Mouse (Mus musculus) left cerebral cortex, adult 8-10 months (tissue): ENCODE measurements around the gene Ezh2. TPM values are rescaled to one million over a fixed set of nuclear protein-coding genes. Genes with fewer than 3 reads are reported as not detected.
"Not testable (repeated sequence)": the region's sequence is repeated elsewhere in the genome, so short reads cannot be mapped to it uniquely, and the experiment has no call there.

Experiments
- DNase-seq, 2 experiments: peaks; one replicate each; pipeline ENCODE4 v3.0.0; 2022; ENCODE audit warnings: low spot score in 2 of 2
- total RNA-seq, 4 experiments: library from RNA; stranded (reverse); gene quantifications; 2 replicates each; pipeline ENCODE4 v1.2.4; 2022

Ezh2 gene
- 10 to 100 TPM; 13.4 to 16.8 (median 15.1) TPM for total RNA-seq

DNA sequence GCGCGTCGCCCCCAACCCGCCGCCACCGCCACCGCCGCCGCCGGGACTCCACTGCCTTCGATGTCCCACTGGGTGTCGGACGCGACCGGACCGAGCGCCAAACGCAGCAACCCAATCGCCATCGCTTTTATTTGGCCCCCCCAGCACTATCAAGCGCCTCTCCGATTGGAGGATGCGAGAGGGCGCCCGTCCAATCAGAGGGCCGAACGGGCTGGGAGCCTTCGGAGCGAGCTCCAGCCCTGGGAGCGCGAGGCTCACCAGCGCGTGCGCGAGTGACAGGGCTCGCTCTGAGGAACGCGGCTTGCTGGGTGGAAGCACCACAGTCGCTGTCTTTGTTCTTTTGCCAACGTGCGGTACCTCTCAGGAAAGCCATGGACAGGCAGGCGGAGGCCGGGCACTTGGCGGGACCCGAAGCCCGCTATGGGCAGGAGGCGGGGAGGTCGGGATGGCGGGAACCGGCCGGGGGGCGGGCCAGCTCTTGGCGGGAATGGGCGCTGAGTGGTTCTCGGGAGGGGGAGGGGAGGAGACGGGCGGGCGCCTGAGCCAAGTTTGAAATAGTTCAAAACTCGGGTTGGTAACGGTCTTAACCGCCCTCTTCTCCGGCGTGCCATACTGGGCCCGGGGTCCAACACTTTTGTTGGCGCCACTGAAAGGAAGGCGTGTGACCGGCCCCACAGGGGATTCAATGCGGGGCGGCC, at the start of gene Ezh2:
Gene Ezh2, minus strand, starts transcription at position 416 of the 698 bp plus-strand sequence.
- DNase-seq, result peak; percentile 90 to 94

DNA sequence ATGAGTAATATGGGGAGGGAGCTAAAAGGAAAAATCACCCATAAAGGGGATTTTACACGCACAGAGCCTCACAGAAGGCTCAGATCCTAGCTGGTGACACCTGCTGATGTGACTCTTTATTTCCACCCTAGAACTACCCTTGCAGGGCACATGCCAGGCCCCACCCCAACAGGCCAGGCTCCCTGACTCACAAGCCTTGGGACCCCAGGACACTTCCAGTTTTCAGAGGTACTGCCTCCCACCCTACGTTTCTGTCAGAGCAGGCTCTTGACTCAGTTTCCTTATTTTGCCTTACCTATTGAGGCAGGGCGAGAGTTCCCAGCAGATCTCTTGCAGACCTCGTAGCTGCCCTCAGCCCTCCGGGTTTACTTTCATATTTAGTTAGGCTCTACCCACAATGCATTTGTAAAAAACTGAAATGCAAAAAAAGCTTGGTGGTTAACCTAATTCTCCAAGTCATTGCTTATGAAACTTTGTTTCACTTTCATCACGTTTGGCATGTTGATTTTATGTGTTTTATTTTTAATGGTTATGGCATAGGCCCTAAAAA, 41.5 kb upstream of the Ezh2 start:
- no peak for DNase-seq

DNA sequence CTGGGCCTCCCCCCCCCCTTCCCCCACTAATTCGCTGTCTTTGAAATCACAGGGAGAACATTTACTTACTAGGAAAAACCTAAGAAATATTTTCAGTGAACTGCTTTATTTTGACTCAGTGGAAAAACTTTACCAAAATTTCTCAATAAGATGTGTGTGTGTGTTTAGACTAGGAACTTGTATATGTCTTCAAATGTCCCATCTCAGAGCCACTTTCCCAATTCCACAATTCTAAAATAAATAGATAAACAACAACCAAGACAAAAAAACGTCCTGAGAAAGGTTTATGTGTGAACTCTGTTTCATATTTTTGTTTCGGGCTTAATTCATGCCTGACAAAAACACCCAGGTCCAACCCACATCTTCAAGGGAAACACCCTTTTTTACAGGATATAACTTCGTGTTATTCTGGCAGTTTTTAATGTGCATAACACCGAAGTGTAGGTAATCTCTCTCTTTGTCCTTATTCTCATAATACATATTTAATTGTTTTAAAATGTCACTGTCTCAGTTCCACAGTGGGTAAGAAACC, 40.9 kb upstream of the Ezh2 start:
- DNase-seq, result no peak

DNA sequence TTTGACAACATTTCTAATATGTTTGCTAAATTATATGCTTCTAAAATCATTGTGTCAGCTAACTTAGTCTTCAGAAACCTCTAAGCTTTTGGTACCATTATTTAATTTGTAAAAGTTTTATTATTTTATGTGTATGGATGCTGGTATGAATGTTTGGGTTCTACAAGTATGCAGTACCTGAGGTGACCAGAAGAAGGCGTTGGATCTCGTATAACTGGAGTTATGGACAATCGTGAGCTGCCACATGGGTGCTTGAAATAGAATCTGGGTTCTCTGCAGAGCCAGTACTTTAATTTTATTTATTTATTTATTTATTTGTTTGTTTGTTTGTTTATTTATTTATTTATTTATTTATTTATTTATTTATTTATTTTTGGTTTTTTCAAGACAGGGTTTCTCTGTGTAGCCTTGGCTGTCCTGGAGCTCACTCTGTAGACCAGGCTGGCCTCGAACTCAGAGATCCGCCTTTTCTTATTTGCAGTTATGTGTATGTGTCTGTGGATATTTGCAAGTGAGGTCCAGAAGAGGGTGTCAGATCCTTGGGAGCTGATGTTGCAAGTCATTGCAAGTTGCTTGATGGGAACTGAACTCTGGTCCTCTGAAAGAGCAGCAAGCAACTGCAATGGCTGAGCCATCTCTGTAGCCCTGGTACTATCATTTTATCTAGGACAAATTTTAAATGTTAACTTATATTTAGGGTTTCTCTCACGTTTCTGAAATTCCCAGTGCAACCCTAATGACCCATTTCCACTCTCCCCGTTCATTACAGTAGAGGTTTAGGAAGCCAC, 40.3 kb upstream of the Ezh2 start:
- no peak for DNase-seq

DNA sequence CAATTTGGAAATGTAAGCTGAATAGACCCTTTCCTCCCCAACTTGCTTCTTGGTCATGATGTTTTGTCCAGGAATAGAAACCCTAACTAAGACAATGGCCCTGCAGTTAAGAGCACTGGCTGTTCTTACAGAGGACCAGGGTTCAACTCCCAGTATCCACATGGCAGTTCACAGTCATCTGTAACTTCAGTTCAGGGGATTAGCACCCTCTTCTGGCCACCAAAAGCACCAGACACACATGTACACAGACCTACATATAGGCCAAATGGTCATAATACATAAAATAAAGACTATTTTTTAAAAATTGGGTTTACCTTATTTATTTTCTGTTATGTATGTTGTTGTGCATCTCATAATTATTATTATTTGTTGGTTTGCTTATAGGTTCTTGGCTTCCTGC, 38.3 kb upstream of the Ezh2 start:
- no peak for DNase-seq

DNA sequence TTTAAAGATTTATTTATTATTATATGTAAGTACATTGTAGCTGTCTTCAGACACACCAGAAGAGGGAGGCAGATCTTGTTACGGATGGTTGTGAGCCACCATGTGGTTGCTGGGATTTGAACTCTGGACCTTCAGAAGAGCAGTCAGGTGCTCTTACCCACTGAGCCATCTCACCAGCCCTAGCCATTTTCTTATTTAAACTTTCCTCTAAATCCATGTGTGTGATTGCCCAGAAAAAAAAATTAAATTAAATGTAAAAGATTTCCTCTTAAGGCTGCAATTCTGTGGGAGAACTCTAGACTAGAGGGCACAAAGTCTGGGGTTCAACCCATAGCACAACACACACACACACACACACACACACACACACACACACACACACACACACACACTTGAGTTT, 34.9 kb upstream of the Ezh2 start:
- DNase-seq, result not testable (repeated sequence)

DNA sequence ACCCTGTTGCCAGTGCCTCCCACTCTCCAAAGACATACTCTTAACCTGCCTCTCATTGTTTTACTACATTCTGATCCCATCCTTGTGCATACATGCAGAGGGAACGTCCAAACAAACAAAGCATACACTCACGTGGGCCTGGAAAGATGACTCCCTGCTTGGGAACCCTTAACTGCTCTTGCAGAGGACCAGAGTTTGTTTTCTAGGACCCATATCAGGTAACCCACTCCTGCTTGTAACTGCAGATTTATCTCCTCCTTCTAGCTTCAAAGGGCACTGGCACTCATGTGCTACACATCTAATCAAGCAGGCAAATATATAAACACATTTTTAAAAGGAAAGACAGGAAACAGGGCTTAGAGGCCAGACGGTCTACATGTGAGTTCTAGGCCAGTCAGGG, 32.8 kb upstream of the Ezh2 start:
- DNase-seq, result no peak

DNA sequence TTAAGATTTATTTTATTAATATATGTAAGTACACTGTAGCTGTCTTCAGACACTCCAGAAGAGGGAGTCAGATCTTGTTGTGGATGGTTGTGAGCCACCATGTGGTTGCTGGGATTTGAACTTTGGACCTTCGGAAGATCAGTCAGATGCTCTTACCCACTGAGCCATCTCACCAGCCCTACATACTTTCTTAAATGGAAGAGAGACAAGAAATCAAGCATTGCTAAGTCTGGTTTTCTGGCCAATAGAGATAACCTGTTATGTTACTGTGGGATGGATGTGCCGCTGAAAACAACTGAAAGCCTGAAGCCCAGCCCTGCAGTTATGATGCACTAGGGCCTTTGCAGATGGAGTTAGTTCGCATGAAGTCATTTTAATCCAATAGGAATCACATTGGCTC, 31.8 kb upstream of the Ezh2 start:
- not testable (repeated sequence) for DNase-seq

DNA sequence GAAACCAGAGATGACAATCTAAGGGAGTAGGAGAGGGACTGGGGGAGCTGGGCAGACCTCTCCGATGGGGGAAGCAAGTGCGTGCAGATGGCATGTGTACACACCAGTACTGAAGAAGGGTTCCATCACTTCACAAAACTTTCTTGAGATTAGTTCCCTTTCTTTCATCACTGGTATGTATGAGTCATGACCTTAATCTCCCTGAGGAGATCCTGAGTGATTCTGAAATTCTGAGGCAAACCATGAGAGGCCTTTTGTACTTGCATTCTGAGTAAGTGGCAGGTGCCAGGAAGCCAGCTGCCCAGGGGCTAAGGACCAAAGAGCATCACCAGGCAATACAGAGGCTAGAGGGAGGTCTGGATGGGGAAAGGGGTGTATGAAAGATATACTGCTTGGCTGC, 25.9 kb upstream of the Ezh2 start:
- no peak for DNase-seq

DNA sequence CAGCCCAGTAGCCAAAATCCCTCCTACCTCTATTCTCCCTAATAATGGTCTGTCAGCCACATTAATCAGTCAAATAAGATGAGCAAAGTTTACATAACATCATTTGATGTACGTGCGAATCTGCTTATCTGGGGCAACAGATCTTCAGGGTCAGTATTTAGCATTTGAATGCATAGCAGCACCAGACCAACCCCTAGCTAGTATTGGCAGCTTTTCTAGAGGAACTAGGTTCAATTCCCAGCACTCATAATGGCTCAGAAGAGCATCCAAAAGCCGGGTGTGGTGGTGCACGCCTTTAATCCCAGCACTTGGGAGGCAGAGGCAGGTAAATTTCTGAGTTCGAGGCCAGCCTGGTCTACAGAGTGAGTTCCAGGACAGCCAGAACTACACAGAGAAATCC, 13.2 kb upstream of the Ezh2 start:
- not testable (repeated sequence) for DNase-seq

DNA sequence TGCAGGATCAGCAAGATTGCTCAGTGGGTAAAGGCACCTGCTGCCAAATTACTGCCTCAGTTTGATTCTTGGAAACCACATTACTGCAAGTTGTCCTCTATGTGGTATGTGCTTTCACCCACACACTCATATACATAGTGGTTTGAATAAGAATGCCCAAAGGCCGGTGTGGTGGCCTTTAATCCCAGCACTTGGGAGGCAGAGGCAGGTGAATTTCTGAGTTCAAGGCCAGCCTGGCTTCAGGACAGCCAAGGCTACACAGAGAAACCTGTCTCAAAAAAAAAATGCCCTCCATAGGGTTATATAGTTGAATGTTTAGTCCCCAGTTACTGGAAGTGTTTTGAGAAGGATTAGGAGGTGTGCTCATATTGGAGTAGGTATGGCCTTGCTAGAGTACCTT, 6.8 kb upstream of the Ezh2 start:
- DNase-seq, result no peak

DNA sequence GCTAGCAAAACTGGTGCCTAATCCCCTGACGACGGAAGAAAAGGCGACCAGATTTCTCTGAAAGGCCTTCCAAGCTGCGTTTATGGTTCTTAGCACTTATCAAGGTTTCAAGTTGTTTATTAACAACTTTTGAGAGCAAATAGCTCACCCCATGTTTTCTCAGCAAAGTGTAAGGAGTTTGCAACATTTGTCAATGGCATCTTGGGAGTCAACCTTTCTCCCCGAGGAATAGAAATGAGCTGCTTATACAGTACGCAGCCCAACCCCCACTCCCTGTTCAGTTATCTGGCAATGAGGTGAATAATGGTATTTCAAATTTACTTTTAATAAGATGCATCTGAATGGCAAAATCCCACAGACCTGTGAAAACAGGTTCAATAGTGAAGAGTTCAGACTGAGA, 555 bp upstream of the Ezh2 start:
- no peak for DNase-seq

DNA sequence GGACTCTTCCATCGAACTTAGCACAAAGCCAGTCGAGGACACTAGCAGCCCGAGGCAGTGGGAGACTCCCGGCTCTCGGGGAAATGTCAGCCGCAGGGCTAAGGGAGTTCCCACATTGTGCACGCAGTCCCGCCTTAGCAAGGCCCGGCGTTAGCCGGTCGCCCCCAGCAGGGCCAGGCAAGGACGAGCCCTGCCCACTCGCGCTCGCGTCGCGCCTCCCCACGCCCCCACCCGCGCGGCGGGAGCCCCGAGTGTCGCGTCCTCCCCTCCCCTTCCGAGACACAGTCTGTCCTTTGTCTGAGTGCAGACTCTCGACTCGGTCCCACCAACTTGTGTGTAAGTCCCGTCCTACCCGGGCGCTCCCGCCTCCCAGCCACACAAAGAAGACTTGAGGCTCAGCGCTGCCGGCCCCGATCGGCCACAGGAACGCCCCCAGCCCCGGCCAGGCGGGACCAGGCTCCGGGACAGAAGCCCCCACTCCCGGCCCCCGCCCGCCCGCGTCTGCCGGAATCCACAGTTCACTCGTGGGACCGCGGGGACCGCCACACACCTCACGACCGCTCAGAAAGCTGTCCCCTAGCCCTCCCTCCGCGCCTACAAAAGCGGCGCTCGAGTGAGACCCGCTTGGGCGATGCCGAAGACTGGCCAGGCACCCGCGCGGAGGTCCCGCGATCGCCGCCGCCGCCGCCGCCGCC, 853 bp downstream of the Ezh2 start:
- peak; percentile 40 to 52 for DNase-seq

DNA sequence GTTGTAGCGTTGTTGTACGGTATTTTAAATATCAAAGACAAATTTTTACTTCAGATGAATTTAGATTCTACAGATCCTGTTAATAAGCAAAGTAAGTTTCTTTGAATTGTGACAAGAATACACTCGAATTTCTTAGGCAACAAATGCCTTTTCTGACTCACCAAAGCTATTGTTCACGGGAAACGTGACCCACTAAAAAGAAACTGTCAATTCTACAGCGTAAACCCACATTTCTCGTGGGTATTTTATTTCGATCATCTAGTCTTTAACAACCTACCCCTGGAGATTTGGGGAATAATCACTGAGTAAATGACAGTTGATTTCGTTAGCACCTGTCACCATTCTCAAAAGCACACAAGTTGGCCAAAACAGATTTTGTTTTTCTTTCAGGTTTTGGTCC, 1.6 kb downstream of the Ezh2 start:
- DNase-seq, result peak in 1 of 2 experiments; percentile 1

DNA sequence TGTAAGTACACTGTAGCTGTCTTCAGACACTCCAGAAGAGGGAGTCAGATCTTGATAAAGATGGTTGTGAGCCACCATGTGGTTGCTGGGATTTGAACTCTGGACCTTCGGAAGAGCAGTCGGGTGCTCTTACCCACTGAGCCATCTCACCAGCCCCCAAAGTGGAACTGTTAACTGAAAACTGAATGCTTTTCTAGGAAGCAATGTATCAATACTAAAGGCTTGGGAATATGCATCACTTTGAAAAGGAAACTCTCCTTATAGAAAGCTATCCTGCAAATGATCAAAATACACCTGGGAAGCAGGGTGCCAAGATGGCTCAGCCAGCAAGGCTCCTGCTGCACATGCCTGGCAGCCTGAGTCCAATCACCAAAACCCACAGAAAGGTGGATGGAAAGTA, 7.8 kb downstream of the Ezh2 start:
- DNase-seq, result not testable (repeated sequence)

DNA sequence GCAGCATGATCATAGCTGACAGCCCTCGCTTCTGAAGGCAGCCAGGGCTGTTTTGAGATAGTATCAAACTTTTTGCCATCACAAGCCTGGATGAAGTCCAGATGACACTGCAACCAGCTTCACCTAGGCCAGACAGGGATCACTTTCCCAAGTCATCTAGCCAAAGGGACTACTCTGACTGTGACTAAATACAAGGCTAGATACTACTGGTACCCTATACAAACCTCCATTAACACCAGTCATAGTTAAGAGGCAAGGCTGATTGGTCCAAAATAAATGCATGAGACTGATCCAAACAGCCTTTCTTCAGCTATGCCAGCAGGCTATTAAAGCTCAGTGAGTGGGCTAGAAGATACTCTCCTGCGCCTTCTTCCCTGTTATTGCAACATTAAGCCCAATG, 22.3 kb downstream of the Ezh2 start:
- no peak for DNase-seq

DNA sequence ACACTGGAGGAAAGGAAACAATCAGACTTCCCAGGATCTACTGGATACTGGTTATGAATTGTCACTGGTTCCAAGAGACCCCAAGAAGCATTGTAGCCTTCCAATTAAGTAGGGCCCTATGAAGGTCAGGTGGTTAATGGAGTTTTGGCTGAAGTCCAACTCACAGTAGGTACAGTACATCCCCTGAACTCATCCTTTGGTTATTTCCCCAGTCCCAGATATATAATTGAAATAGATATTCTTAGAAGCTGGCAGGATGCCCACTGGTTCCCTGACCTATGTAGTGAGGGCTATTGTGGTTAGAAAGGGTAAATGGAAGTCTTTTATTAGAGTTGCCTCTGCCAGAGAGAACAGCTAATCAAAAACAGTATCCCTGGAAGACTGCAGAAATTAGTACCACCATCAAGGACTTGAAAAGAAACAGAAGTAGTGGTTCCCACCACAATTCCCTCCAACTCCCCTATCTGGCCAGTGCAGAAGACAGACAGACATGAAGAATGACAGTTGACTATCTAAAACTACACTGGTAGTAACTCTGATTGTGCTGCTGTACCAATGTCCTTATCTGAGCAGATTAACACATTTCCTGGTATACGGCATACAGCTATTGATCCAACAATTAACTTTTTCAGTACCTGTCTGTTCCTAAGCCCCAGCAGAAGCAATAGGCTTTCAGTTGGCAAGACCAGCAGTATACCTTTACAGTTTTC, 29.7 kb downstream of the Ezh2 start:
- DNase-seq, result no peak

DNA sequence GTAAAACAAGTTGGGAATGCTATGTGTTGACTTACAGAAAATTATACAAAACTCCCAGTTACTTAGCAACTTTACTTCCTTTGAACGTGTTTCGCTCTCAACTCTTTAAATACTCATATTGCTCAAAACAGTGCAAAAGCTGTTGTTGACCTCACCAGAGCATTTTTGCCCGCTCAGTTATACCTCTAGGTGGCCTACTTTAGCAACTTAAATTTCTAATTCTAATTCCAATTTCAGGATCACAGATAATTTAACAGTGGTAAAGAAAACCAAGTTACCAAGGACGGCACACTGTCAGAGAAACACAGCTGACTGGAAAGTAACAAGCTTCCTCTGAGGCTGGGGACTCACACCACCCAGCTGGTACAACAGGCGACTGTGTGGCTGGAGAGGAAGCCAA, 33.7 kb downstream of the Ezh2 start:
- no peak for DNase-seq

DNA sequence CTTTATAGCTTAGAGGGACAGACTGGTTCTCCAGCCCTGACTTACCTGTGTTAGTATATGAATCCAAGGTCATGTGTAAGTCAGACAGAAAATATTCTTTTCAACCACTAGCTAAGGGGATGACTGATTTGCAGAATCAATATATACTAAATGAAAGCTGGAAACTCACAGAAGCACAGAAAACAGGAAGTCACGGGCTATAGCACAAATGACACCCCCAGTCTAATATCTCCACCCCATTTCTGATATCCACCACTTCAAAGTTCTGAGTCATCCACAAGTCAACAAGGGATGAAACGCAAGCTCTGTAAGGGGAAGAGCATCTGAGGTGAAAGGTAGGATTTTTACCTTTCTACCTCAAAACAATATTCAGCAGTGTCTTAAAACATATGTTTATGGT, 34.3 kb downstream of the Ezh2 start:
- no peak for DNase-seq

DNA sequence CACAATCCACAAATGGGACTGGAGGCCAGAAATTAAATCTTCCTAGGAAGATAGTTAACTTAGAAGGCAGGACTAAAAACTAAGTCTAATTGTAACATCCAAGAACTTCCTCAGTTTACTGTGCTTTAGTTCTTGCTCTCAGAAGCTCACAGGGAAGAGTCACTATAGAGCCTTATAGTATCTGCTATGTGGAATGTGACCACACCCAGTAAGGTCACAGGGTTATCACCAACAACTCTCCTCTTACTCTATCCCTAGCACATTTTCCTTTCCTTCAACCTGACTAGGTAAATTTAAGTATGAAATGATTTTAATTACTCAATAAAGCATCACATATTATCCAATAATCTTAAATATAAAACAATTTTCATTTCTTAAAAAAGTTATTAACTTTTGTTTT, 34.7 kb downstream of the Ezh2 start:
- no peak for DNase-seq

DNA sequence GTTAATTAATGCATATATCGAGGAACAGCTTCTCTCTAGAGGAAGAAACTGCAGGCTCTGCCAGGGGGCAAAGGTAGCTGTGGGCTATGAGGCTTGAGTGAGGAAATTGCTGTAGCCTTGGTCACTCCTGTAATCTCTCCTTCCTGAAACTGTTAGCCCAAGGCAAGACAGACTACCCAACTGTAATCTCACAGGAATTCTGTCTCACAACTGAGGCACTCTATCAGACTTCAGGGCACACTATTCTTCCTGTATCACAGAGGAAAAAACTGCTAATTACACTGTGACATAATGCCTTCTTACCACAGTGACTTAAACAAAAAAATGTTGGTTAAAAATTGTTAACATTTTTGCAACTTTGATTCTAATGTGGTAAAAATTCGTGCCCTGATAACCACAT, 35.9 kb downstream of the Ezh2 start:
- DNase-seq, result no peak
